Mouse (Mus musculus) myocyte (in vitro differentiated cells): ENCODE results near the gene Bcas3.

Source experiments
- CEBPB ChIP-seq: IDR thresholded peaks from 2 replicates; pipeline ENCODE4 v1.6.1; 2011; ENCODE audit warnings: mild to moderate bottlenecking, moderate library complexity; ENCODE audit not compliant: poor library complexity, insufficient read depth, severe bottlenecking
- E2F4 ChIP-seq: IDR thresholded peaks from one replicate; pipeline ENCODE4 v1.6.1; 2011; ENCODE audit warnings: mild to moderate bottlenecking, control low read depth, moderate library complexity; ENCODE audit not compliant: insufficient read depth
- MAX ChIP-seq: IDR thresholded peaks from one replicate; pipeline ENCODE4 v1.6.1; 2011; ENCODE audit warnings: low read depth, mild to moderate bottlenecking, control low read depth
- MYOD1 ChIP-seq, 3 experiments: IDR thresholded peaks; one replicate each; pipeline ENCODE4 v1.6.1; 2011; ENCODE audit warnings: control low read depth in 2 of 3, low read depth in 2 of 3, mild to moderate bottlenecking in 2 of 3, moderate library complexity in 1 of 3; ENCODE audit not compliant: insufficient read length in 2 of 3, control insufficient read depth in 1 of 3
- MYOG ChIP-seq, 3 experiments: IDR thresholded peaks; one replicate each; pipeline ENCODE4 v1.6.1; 2011; ENCODE audit warnings: control low read depth in 2 of 3, low read depth in 2 of 3, mild to moderate bottlenecking in 2 of 3; ENCODE audit not compliant: insufficient read length in 2 of 3, control insufficient read depth in 1 of 3, insufficient read depth in 1 of 3
- POLR2A ChIP-seq: IDR thresholded peaks from one replicate; pipeline ENCODE4 v1.6.1; 2011; ENCODE audit warnings: low read depth, mild to moderate bottlenecking, control low read depth, moderate library complexity; ENCODE audit not compliant: insufficient read length
- POLR2AphosphoS2 ChIP-seq: IDR thresholded peaks from one replicate; pipeline ENCODE4 v1.6.1; 2011; ENCODE audit warnings: low read depth, control low read depth; ENCODE audit not compliant: insufficient read length
- SRF ChIP-seq: IDR thresholded peaks from one replicate; pipeline ENCODE4 v1.6.1; 2011; ENCODE audit warnings: low read depth; ENCODE audit not compliant: control insufficient read depth, insufficient read length
- TCF12 ChIP-seq: IDR thresholded peaks from one replicate; pipeline ENCODE4 v1.6.1; 2011; ENCODE audit warnings: mild to moderate bottlenecking, control low read depth; ENCODE audit not compliant: poor library complexity, insufficient read depth, severe bottlenecking
- USF1 ChIP-seq: IDR thresholded peaks from one replicate; pipeline ENCODE4 v1.6.1; 2011; ENCODE audit warnings: low read depth, mild to moderate bottlenecking, control low read depth, moderate library complexity

DNA sequence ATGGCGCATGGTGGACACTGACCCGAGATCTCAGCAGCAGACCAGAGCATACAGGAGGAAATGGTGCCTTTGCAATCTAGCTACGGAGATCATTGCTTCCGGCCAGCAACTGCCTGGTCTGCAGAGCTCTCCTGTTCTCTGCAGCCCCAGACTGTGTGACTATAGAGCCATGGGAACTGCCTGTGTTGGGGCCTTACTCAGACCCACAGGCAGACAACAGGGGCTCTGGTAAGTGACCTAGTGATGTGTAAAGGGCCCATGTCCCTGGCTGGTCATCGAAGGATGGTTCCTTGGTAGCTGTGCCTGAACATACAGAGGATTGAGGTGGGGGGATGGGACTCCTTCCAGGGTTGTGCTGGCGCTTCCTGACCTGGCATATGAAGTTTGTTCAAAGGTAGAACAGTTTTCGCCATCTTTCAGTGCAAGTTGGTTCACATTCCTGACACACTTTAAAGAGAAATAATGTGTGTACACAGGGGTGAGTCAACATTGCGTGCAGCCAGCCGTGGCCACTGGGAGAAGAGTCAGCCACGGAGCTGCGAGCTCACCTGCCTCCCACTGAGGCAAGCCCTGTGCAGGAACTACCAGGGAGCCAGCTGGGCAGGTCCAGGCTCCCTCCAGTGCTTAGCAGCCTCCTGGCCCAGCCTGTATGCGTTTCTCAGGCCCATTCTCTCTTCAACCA, 439.7 kb downstream of the Bcas3 start:
- no peak for TF ChIP-seq MYOG (IDR thresholded peaks at IDR 0.05; ENCODE audit: control insufficient read depth in 1 of 3, insufficient read depth in 1 of 3, insufficient read length in 2 of 3, low read depth in 2 of 3)
- no peak for TF ChIP-seq USF1
- TF ChIP-seq POLR2AphosphoS2: no peak
- TF ChIP-seq TCF12: no peak
- TF ChIP-seq POLR2A: no peak
- TF ChIP-seq MYOD1 (IDR thresholded peaks at IDR 0.05; ENCODE audit: control insufficient read depth in 1 of 3, insufficient read length in 2 of 3, low read depth in 2 of 3): no peak
- TF ChIP-seq CEBPB: no peak
- TF ChIP-seq MAX: no peak
- no peak for TF ChIP-seq SRF
- no peak for TF ChIP-seq E2F4
